Mouse (Mus musculus) forebrain, embryonic 10.5 days (tissue): ENCODE data around the gene Pts. TPM values are rescaled to one million over a fixed set of nuclear protein-coding genes. Genes with fewer than 3 reads are reported as not detected.

ENCODE experiments used
- DNase-seq: peaks from one replicate; pipeline ENCODE4 v3.0.0-alpha.2; 2017; ENCODE audit warnings: low spot score; ENCODE audit errors: extremely low spot score
- H3K27ac ChIP-seq: fragments of 300-500 bp; sonication (generic); 2 replicates; pipeline ENCODE4 v1.5.1; 2016; ENCODE audit warnings: mild to moderate bottlenecking
- H3K27me3 ChIP-seq: fragments of 300-500 bp; sonication (generic); 2 replicates; pipeline ENCODE4 v1.6.1; 2016; ENCODE audit warnings: mild to moderate bottlenecking; ENCODE audit not compliant: poor library complexity, severe bottlenecking
- H3K36me3 ChIP-seq: fragments of 300-500 bp; sonication (generic); replicated peaks from 2 replicates; pipeline ENCODE4 v1.6.1; 2016; ENCODE audit warnings: mild to moderate bottlenecking, moderate library complexity
- H3K4me1 ChIP-seq: fragments of 300-500 bp; sonication (generic); 2 replicates; pipeline ENCODE4 v1.6.1; 2016
- H3K4me3 ChIP-seq: fragments of 300-500 bp; sonication (generic); 2 replicates; pipeline ENCODE4 v1.5.1; 2016; ENCODE audit warnings: mild to moderate bottlenecking, moderate library complexity
- H3K9me3 ChIP-seq: fragments of 300-500 bp; sonication (generic); 2 replicates; pipeline ENCODE4 v1.6.1; 2016; ENCODE audit warnings: mild to moderate bottlenecking, moderate library complexity
- WGBS: fragments of 180-500 bp; shearing (Covaris S2); methylation state at CpG from one replicate; pipeline ENCODE4 v1.1.7; 2016; 5-methylcytosine and 5-hydroxymethylcytosine counted together
- polyA plus RNA-seq: library from polyadenylated mRNA; unstranded; fragments of >200 nt; fragmentation: Nextera tagmentation; extraction: Ambion mirVana; gene quantifications from 2 replicates; pipeline ENCODE4 v1.2.1, GENCODE M21; 2016

Gene Pts
- polyA plus RNA-seq, 1 experiment from 2014 or later: 81.2 TPM

DNA sequence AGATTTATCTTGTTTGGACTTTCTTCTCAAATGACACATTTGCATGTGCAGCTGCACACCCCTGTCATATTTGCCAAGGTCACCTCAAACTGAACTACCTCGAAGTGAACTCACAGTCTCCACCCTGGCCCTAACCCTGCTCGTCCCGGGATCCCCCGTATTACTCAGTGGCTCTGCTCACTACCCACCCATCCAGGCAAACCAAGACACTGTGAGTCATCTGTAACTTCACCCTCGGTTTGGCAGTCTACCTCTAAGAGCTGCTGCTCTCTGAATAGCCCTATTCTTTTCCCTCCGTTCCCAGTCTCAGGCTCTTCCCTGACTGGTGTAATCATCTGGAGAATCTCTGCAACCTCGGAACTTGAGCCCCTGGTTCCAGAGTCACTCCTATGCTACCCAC is 51.9 kb downstream of the Pts start:
- peaks cover 17% of the 10 kb centered on the region for H3K4me1 ChIP-seq
- H3K36me3 ChIP-seq: no peaks in the 10 kb centered on the region
- peaks cover 14% of the 10 kb centered on the region for H3K27me3 ChIP-seq
- no peak overlapping the region for H3K27ac ChIP-seq
- no peak overlapping the region for H3K4me3 ChIP-seq
- H3K9me3 ChIP-seq: no peaks in the 10 kb centered on the region
- 77% methylated on average over 7 of the region's 7 CpGs for WGBS
- DNase-seq: no peak

DNA sequence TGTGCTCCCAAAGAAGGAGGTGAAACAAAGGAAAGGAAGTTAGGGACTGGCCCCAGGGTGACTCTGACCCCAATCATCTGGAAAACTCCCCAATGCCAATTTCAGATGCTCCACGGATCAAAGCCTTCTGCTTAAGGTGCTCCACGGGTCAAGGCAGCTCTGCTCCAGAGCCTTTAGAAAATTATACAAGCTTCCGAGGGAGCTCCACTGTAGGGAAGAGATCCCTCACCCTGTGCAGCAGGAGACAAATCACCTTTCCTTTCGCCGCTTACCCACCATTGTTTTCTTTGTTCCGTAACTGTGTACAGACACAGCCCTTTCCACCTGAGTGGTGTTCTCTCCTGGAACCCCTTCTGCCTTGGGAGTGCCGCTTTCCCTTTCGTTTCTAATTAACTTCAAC is 52.8 kb downstream of the Pts start:
- H3K27me3 ChIP-seq: peaks cover 14% of the 10 kb centered on the region
- 65% methylated on average over 8 of the region's 8 CpGs for WGBS
- no peaks in the 10 kb centered on the region for H3K9me3 ChIP-seq
- DNase-seq: no peak
- peaks cover 17% of the 10 kb centered on the region for H3K4me1 ChIP-seq
- no peak overlapping the region for H3K27ac ChIP-seq
- H3K4me3 ChIP-seq: no peak overlapping the region
- H3K36me3 ChIP-seq: no peaks in the 10 kb centered on the region

DNA sequence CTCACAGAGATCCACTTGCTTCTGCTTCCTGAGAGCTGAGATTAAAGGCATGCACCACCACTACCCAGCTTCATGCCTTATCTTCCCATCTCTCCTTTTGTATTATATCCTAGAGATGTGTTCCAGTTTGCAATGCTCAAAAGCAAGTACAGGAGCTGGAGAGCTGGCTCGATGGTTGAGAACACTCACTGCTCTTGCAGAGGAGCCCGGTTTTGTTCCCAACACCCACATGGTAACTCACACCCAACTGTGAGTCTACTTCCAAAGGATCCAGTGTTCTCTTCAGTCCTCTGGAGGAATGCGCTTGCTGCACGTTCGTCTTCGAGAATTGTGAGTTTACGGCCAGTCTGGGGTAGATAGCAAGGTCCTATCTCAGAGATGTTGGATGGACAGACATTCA is 53.2 kb downstream of the Pts start:
- no peak overlapping the region for H3K4me3 ChIP-seq
- no peaks in the 10 kb centered on the region for H3K9me3 ChIP-seq
- H3K27ac ChIP-seq: no peak overlapping the region
- H3K4me1 ChIP-seq: peaks cover 17% of the 10 kb centered on the region
- DNase-seq: no peak
- peaks cover 14% of the 10 kb centered on the region for H3K27me3 ChIP-seq
- WGBS: 84% methylated on average over 7 of the region's 7 CpGs
- H3K36me3 ChIP-seq: no peaks in the 10 kb centered on the region

Other genes with a start within 250 kb of the Pts start
- gene Rpl10-ps3, start 183.8 kb downstream of the Pts start, polyA plus RNA-seq: 168 and 208 TPM in 2 replicates
- gene Plet1, start 34.2 kb downstream of the Pts start, polyA plus RNA-seq: 0.24 and 0.28 TPM in 2 replicates
- gene Il18, start 26.1 kb upstream of the Pts start, polyA plus RNA-seq: 3.7 and 4.5 TPM in 2 replicates
- gene Bco2, start 26.5 kb upstream of the Pts start, polyA plus RNA-seq: 0.25 TPM in 2 replicates
- 0.17 TPM in 1 of 2 replicates, not detected in the other for gene Tex12, start 32.6 kb upstream of the Pts start, polyA plus RNA-seq
- gene Sdhd, start 75.1 kb upstream of the Pts start, polyA plus RNA-seq: 325 and 340 TPM in 2 replicates
- gene Timm8b, start 75.2 kb upstream of the Pts start, polyA plus RNA-seq: 308 and 321 TPM in 2 replicates
- 6.5 and 7.9 TPM in 2 replicates for gene Pih1d2, start 88.6 kb upstream of the Pts start, polyA plus RNA-seq
- 20.5 and 22.1 TPM in 2 replicates for gene Nkapd1, start 88.7 kb upstream of the Pts start, polyA plus RNA-seq
- gene Dlat, start 131.1 kb upstream of the Pts start, polyA plus RNA-seq: 54.0 and 59.0 TPM in 2 replicates
- 22.2 and 23.0 TPM in 2 replicates for gene Dixdc1, start 210.8 kb upstream of the Pts start, polyA plus RNA-seq
- gene 2310030G06Rik, start 217.8 kb upstream of the Pts start, polyA plus RNA-seq: 2.1 and 2.5 TPM in 2 replicates
- 3.2 and 5.7 TPM in 2 replicates for gene Cryab, start 222.6 kb upstream of the Pts start, polyA plus RNA-seq
- gene Hspb2, start 223.6 kb upstream of the Pts start, polyA plus RNA-seq: 0.69 and 1.1 TPM in 2 replicates
- 12.2 and 14.5 TPM in 2 replicates for gene Fdxacb1, start 239.5 kb upstream of the Pts start, polyA plus RNA-seq
- gene Alg9, start 246.3 kb upstream of the Pts start, polyA plus RNA-seq: 35.0 and 36.9 TPM in 2 replicates
- 23.2 and 24.7 TPM in 2 replicates for gene 1110032A03Rik, start 246.8 kb upstream of the Pts start, polyA plus RNA-seq